Mouse (Mus musculus): Measurements from ENCODE around the gene Nhsl2. TPM values are rescaled to one million over a fixed set of nuclear protein-coding genes. Genes with fewer than 3 reads are reported as not detected.

Gene Nhsl2
- 1.8 and 2.0 TPM in 2 replicates for polyA plus RNA-seq (2012)

GRCm38 (mm10) chrX:101849281-101849821, at the start of gene Nhsl2:
Nhsl2 (plus strand) TSS chrX:101849385.

GRCm38 (mm10) chrX:102070591-102071471, 221.6 kb downstream of the Nhsl2 start, which contains the start of gene Rtl5:
Rtl5 (minus strand) TSS chrX:102071304.

GRCm38 (mm10) chrX:102119042-102119864, 270.1 kb downstream of the Nhsl2 start, which contains the start of gene Pin4:
Pin4 (plus strand) TSS chrX:102119447.

Other genes starting within 250 kb of the Nhsl2 start
- gene Ogt, start 209.3 kb upstream of the Nhsl2 start, polyA plus RNA-seq (2012), result 2.5 and 3.3 TPM in 2 replicates
- gene Cxcr3, start 115.1 kb upstream of the Nhsl2 start, polyA plus RNA-seq (2012), result 0.27 and 0.49 TPM in 2 replicates
- gene Gm4779, start 55.0 kb upstream of the Nhsl2 start, polyA plus RNA-seq (2012), result 0.05 and 0.11 TPM in 2 replicates
- gene 8030474K03Rik, start 54.7 kb upstream of the Nhsl2 start, polyA plus RNA-seq (2012), result 0.06 and 0.13 TPM in 2 replicates
- gene Rtl5, start 221.9 kb downstream of the Nhsl2 start, polyA plus RNA-seq (2012), result 4.4 and 6.0 TPM in 2 replicates